Mouse (Mus musculus) CD8-positive naive resting alpha-beta T cell, adult 2 months (primary cell): ENCODE results near the gene Esrra.

Experiments
- DNase-seq, 2 experiments: peaks; one replicate each; pipeline ENCODE4 v3.0.0; 2022; ENCODE audit warnings: low read depth in 2 of 2, low spot score in 2 of 2

Esrra gene

DNA sequence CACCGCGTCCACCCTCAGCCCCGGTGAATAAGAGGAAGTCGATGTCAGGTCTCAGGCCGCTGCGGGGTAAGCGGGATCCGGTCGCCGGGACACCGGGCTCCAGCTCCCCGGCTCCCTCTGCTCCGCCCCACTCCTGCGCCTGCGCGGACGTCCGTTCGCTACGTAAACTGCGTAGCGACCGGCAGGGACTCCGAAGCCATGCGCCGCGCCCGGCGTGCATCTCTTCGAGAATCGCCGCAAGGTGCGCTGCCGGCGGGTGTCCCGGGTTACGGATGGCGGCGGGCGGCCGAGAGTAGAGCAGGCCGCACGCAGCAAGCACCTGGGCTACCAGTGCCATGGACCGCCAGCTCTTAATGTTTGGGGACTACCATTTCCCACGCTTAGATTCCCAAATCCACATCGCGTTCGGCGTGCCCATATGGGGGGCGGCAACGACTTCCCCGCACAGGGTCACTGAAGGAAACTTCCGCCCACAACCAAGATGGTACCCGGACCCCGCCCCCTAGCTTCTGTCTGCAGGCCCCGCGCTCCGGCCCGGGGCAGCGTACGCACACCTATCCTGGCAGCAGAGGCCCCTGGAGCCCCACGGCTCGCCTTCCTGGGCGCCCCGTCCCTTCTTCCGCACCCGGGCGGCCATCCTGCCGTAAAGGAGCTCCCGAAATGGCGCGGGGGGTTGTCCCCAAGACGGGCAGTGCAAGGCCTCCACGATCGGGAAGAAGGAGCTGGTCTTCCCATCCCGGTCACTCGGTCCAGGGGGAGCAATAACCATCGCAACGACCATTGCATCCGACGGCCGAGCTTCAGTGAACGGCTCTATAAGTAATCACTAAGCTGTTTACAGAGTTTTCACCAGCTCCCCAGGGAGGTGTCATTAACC lies 20.0 kb upstream of the Esrra start, which contains the start of gene Bad:
Gene Bad, plus strand, starts transcription at position 490 of the 877 bp plus-strand sequence.
- DNase-seq = peak; percentile 90 to 96

DNA sequence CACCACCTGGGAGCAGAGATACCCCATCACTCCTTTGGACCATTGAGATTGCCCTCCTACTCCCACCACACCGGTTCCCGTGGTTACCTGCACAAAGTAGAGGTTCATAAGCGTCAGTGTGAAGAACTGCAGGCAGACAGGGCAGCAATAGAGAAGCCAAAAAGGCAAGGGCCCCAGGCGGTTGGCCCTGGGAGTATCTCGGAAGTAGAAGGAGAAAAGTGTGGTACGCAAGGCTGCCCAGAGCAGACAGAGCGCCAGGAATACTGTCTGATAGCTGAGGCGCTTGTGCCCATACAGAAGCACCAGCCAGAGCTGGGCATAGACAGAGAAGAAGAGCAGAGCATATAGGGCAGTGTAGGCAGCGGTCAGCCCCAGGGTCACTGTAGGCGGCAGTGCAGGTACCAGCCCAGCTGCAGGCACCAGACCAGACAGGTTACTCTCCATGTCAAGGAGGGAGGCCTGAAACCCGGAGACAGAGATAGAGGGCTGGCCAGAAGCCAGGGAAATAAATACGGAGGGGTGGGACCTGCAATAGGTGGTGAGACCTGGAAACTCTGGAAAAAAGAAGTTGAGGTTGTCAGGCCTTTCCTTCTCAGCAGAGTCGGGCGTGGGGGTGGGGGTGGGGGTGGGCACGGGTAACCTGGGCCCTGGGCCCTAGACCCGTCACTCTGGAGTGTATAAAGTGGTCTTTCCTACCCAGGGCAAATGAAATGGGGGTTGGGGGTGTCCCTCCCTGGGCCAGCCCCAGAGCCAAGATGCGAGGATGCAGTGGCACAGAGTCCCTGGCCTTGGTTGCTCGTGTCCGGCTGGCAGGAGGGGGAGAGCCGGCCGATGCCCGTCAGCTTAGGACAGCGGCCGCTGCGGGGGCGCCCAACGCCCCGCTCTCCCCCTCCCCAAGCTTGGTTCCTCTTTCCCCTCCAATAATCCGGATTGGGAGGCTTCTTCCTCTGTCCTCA lies 19.1 kb upstream of the Esrra start:
- no peak for DNase-seq

DNA sequence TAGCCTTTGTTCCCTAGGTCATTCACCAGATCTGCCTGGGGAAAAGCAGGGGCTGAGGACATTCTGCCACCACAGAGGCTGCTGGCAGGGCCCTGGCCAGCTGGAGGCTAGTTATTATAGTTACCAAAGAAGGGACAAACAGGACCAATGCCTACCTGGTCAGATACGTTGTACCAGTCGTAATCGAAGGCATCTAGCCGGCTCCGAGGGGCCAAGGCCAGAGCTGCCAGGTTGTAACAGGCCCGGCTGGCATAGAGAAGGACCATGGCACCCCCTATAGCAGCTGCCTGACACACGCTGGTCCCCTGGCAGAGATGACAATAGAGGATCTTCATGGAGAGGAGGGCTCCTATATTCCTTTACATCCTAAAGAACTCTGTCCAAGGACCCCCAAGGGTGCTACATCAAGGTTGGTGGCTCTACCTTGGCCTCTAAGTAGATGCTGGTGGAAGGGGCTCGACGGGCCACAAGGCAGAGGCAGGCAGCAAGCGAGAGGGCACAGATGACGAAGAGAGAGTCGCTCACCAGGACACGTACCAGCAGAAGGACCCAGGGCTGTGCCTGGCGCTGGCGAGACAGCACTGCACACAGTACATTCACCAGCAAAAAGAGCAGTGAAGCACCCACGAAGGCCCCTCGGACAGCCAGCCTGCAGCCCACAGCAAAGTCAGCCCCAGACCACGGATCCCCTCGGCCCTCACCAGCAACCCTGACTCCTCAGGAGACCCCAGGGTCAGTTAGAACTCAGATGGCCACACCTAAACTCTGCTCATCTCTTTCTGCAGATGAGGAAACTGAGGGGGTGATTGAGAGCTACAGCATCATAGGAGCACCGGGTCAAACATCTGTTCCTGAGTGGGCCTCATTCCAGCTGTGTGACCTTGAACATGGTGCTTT lies 17.7 kb upstream of the Esrra start:
- no peak for DNase-seq

DNA sequence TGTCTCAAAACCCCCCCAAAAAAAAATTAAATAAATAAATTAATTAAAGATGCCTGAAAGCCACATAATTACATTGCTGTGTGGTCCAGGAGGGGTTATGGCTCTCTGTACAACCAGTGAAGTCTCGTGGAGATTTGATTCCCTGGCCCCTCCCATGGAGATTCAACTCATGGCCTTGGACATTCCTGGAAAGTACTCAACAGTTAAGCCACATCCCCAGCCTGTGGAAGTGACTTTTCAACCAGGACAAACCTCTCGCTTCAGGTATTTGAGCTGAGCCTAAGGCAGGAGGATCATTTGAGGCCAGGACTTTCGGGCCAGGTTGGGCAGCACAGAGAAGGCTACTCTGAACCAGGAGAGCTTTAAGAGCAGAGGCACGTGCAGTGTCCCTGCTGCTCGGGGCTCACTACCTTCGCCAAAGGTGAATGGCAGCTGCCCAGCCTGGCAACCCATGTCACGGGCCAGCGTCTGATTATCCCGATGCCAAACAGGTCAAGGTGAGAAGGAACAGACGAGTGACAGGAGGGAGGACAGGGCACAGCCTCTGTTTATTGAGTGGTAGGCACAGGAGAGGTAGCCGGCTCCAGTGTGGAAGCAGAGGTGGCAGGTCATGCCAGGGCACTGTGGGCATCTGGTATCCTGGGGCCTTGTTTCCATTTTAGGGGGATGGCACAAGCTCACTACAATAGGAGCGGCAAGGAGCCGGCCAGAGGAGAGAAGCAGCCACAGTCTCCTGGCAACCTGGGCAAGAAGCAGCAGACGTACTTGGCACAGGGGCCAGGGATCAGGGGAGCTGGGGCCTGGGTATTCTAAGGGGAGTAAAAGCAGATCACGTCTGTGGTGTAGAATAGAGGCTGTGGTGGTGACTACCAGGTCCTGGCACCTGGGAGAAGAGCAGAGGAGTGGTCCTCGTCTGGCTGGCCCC lies 16.2 kb upstream of the Esrra start:
- DNase-seq = no peak

DNA sequence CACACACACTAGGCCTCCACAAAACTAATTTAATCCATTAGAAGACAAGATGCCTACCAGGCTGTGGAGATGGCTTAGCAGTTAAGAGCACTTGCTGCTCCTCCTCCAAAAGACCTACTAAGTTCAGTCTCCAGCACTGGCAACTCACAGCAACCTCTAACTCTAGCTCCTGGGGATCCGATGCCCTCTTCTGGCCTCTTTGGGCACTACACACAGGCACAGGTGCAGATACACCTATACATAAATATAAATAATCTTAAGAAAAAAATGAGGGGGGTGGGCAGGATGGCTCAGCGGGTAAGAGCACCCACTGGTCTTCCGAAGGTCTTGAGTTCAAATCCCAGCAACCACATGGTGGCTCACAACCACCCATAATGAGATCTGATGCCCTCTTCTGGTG lies 14.7 kb upstream of the Esrra start:
- peak in 1 of 2 experiments; percentile 45 for DNase-seq

DNA sequence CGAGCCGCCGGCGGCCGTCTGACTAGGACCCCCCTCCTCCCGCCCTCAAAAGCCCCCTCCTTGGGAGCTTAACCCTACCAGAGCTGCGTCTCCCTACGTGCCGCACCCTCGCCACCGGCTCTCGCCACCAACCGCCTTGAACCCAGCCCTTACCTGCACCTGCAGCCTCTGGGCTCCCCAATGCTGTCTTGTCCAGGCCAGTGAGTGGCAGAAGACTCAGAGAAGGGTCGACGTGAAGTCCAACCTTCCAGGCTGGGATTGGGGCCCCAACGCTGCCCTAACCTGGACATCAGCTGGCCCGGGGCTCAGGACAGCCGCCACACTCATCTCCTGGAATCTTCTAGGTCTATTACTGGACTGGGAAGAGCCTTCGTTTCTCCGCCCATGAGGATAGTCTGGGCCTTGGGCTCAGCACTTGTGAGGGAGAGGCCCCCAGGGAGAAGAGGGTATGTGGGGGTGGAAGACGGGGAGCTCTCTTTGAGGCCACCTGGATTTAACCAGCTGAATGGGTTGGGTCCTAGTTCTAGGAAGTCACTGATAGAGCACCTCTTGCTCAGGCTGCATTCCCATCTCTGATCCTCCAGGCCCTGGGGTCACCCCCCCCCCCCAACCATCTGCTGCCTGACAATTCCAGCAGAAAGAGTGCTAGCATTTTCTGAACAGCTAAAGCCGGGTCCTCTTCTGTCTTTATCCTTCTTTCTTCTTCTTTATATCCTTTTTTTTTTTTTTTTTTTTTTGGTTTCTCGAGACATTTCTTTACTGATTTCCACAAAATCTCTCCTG lies 12.8 kb upstream of the Esrra start, which contains the start of gene Kcnk4:
Gene Kcnk4, minus strand, starts transcription at position 321 of the 783 bp plus-strand sequence.
- DNase-seq = no peak

DNA sequence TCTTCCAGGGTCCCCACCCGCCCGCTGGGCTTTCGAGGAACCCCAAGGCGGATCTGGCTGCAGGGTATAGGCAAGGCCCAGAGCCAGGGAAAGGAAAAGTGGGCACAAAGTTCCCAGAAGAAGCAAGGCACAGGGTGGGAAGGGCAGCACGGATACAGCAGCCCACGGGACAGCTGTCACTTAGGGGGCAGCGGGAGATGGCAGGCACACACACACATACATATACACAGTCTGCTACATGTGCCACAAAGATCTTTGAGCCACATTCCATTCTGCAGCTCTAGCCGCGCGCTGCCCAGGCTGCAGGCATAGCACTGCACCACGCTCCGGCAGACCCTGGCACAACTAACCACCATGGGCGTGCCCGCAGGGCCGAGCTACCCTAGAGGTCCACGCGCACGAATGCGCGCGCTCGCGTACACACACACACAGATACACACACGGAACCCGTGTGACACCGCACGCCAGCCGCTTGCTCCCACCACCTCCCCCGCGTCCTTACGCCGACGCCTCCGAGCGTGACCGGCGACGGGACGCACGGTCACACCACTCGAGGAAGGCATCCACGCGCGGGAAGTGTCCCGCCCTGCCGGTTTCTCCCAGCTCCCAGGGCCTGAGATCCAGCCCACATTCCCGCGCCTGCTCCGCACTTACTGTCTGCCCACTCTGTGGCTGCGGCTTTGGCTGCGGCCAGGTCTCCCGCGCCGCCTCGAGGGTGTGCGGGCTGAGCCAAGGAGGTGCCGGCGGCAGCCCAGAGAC lies 12.0 kb upstream of the Esrra start:
- DNase-seq = no peak

DNA sequence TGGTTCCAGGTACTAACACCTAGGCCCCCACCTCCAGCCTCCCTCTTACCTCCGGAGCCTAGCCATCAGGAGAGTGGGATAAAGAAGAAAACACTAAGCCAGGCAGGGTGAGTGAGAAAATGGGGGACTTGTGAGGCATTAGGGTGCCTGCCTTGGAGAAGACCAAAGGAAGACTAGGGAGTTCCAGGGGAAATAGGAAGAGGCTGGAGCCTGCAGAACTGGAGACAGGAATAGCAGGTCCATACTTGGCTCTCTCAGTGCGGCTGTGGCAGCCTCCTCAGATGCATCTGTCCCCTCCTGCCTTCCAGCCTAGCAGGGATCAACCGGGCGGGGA lies 11.5 kb upstream of the Esrra start:
- no peak for DNase-seq

DNA sequence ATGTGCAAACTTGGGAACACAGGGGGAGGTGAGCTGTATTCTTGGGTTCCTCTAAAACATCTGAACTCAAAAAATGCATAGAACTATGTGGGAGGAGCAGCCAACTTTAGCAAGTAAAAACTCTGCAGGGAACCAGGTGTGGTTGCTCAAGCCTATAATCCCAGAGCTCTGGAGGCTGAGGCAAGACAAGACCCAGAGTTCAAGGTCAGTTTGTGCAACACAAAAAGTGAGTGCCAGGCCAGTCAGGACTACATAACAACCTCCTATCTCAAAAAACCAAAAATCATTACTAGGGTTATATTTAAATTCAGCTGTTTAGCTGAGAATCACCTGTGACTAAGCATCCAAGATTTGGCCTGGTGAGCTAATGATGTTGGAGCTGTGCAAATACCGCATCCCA lies 10.4 kb upstream of the Esrra start:
- DNase-seq = no peak

DNA sequence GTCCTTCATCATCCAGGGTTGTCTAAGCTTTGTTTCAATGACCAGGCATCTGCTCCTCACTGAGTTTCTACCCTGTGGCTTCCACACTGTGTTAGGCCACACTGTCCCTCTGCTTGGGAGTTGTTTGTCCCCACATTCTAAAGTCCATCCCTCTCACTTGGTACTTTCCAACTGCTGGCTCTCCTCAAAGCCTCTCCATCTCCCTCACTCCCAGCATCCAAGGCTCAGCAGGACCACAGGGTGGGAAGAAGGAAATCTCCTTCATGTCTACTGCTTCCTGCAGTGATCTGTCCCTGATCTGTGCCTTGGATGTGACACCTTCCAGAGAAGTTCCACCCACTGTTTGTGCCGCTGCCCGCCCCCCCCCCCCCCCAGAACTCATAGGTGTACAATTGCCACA lies 9.4 kb upstream of the Esrra start:
- no peak for DNase-seq

DNA sequence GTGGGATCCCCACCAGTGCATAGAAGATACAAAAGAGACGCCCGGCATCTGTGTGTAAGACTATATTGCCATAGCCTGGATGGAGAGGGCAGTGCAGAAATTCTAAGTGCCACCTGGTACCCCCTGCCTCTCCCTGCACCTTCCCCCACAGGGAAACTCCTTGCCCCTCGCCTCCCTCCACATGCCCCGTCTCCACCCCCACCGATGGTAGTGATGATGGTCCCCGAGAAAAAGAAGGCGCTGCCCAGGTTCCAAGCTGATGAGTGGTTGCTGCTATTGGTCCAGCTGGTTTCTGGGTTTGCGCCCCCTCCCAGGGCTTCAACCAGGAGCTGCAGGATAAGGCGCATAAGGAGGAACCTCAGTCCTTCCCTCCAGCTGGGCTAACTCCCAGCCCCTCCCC lies 6.5 kb upstream of the Esrra start:
- DNase-seq = no peak

DNA sequence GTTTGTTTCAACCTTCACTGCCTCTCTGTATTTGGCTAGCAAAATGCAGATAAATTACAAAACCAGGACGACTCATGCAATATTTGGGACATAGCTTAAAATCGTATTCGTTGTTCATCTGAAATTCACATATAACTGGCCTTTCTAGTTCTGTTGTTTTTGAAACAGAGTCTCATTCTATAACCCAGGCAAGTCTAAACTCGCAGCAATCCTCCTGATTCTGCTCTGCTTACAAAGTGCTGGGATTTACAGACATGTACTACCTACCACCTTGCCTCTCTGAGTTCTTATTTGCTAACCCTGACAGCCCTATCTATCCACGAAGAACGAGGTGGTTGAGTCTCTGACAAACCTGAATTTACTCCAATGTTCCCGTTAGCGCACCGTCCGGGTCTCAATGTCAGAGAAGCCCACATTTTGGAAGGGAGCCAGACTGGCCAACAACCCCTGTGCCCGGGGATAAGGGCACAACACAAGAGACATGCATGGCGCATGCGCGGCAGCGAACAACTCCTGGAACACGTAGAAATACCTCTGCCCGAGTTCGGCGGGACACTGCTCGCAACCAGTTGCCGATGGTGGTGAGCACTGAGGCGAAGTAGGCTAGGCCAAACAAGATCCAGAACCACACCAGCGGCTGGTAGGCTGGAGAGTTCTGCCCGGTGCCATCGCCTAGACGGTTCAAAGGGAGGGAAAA lies 5.1 kb upstream of the Esrra start:
- no peak for DNase-seq

DNA sequence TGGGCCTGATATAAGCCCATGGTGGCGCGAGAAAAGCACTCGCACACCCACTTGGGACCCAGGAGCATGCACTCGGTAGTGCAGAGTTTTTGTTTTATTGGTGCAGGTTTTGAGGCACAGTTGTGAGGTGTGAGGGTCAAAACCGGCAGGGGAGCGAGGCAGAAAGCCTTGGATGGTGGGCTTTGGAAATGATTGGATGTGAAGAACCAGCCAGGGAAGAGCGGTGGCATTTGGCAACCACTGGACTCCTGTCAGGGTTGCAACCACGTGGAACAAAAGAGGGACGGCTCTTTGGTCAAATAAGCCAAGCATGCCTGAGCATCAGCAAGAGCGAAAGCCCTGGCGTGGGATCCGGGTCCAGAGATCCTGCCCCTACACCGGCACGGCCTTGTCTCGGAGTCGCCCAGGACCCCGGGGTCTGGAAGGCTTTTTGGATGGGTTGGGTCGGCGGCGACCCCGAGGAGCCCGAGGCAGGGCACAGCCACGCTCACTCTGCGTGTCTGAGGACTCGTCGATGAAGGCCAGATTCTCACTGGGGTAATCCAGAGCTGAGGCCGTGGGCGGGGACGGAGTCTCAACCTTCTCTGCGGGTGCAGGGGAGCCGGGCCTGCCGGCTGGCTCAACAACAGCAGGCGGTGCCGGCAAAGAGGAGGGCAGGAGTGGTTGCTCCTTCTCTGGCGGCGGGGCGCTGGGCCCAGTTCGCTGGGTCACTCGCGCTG lies 4.2 kb upstream of the Esrra start:
- no peak for DNase-seq

DNA sequence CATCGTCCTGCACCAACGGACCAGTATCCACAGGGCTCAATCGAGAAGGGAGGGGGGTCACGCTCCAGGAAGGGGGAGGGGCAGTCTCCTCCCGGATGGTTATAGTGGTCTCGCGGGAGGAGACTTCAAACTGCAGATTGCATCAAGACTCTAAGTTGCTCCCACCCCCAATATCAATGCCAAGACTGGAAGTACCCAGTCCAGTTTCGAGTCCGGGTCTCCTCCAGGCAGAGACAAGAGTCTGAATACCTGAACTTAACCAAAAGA lies 3.6 kb upstream of the Esrra start, which contains the start of gene Catsperz:
Gene Catsperz, minus strand, starts transcription at position 74 of the 267 bp plus-strand sequence.
- DNase-seq = no peak

DNA sequence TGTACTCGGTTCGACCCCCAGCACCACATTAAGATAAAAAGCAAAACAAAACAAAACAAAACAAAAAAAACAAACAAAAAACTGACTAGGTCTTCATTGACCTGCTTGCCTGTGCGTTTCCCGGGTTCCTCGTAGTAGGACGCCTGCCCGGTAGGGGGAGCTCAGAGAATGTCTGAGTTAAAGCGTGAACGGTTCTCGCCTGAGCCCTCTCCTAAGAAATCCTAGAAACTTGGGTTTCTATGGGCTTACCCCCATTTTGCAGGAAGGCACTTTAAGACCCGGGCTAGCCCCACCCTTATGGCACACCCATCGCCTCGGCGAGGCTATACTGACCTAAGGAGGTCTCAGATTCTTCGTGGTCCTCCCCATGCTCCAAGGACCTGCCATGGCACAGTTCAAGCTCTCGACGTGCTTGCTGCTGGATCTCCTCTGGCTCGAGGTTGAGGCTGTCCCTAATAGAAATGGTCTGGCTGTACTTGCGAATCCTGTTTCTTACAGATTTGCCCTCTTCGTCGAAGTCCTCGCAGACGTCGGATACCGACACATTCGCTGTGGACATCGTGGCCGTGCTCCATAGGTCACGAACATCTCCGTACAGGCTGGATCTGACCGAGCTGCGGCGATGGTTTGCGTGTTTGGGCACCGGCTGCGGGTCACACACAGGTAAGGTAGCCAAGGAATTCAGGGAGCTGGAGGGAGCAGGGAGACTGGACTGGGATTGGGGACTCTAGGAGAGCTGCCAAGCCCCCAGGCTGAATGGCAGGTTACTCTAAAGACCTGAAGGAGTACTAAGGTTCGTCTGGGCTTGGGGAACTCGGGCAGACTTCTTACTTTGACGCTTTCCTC lies 3.1 kb upstream of the Esrra start:
- peak; percentile 77 to 89 for DNase-seq
